Mouse (Mus musculus) hindbrain, embryonic 11.5 days (tissue): ENCODE results near the gene Brat1. TPM values are rescaled to one million over a fixed set of nuclear protein-coding genes. Genes with fewer than 3 reads are reported as not detected.

ENCODE experiments used
- ATAC-seq: fragments of 200-750 bp; cut with Nextera tagmentation; 2 replicates; pipeline ENCODE4 v1.8.0; 2017; ENCODE audit warnings: mild to moderate bottlenecking, moderate TSS enrichment, moderate library complexity; ENCODE audit not compliant: low FRiP score
- DNase-seq: peaks from one replicate; pipeline ENCODE4 v3.0.0-alpha.2; 2015; ENCODE audit warnings: low spot score
- H3K27ac ChIP-seq: fragments of 300-500 bp; sonication (generic); 2 replicates; pipeline ENCODE4 v1.5.1; 2014; ENCODE audit warnings: mild to moderate bottlenecking, low read depth, low read length
- H3K27me3 ChIP-seq: fragments of 300-500 bp; sonication (generic); 2 replicates; pipeline ENCODE4 v1.6.1; 2014; ENCODE audit warnings: mild to moderate bottlenecking, low read length, moderate library complexity, mixed read lengths; ENCODE audit not compliant: control insufficient read depth, insufficient read depth
- H3K36me3 ChIP-seq: fragments of 300-500 bp; sonication (generic); 2 replicates; pipeline ENCODE4 v1.6.1; 2014; ENCODE audit warnings: mild to moderate bottlenecking, low read length, moderate library complexity, mixed read lengths; ENCODE audit not compliant: control insufficient read depth, insufficient read depth
- H3K4me1 ChIP-seq: fragments of 300-500 bp; sonication (generic); replicated peaks from 2 replicates; pipeline ENCODE4 v1.6.1; 2014; ENCODE audit warnings: low read length, mixed read lengths; ENCODE audit not compliant: control insufficient read depth, insufficient read depth
- H3K4me2 ChIP-seq: fragments of 300-500 bp; sonication (generic); replicated peaks from 2 replicates; pipeline ENCODE4 v1.6.1; 2014; ENCODE audit warnings: mild to moderate bottlenecking, low read depth, low read length
- H3K4me3 ChIP-seq: fragments of 300-500 bp; sonication (generic); 2 replicates; pipeline ENCODE4 v1.5.1; 2014; ENCODE audit warnings: low read depth, low read length
- H3K9ac ChIP-seq: fragments of 300-500 bp; sonication (generic); 2 replicates; pipeline ENCODE4 v1.6.1; 2014; ENCODE audit warnings: low read depth, low read length
- H3K9me3 ChIP-seq: fragments of 300-500 bp; sonication (generic); 2 replicates; pipeline ENCODE4 v1.6.1; 2016; ENCODE audit warnings: low read length; ENCODE audit not compliant: control insufficient read depth
- WGBS: fragments of 180-500 bp; shearing (Covaris S2); extraction: QIAGEN DNeasy Blood & Tissue Kit; methylation state at CpG from one replicate; pipeline ENCODE4 v1.1.7; 2014; 5-methylcytosine and 5-hydroxymethylcytosine counted together
- polyA plus RNA-seq: library from polyadenylated mRNA; unstranded; fragments of >200 nt; fragmentation: Nextera tagmentation; extraction: Ambion mirVana; gene quantifications from 2 replicates; pipeline ENCODE4 v1.2.1, GENCODE M21; 2014

Gene Brat1
- polyA plus RNA-seq, 1 experiment from 2014 or later: 8.8 TPM

GRCm38 (mm10) chr5:140764921-140765613 lies 60.3 kb downstream of the Brat1 start:
- Histone ChIP-seq H3K4me2 (no peak overlapping the region), H3K4me1 (peaks cover 17% of the 10 kb centered on the region), H3K36me3 (peaks cover 4% of the 10 kb centered on the region), H3K9me3 (no peaks in the 10 kb centered on the region), H3K9ac (no peak overlapping the region), H3K27ac (0 out of 2 replicates have a peak overlapping the region, but pooled peaks have one; percentile 39), H3K4me3 (no peak overlapping the region), H3K27me3 (no peaks in the 10 kb centered on the region)
- ATAC-seq (no peak), DNase-seq (no peak)
- 76% methylated on average over 6 of the region's 6 CpGs for WGBS

DNA sequence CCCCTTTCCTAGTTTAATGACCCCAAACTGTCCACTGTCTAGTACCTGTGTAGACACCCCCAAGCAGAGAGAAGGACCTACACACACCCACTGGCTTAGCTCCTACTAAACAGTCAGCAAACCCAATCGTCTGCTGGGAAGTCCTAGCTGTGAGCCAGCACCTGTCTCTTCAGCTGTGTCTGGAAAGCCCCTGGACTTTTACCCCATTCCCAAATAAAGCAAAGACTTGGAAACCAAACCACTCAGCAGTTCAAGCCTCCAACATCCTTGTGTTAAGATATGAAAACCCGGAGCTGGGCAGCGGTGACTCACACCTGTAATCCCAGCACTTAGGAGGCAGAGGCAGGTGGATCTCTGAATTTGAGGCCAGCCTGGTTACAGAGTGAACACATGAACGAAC lies 61.8 kb downstream of the Brat1 start:
- Histone ChIP-seq H3K9ac (no peak overlapping the region), H3K4me3 (no peak overlapping the region), H3K9me3 (no peaks in the 10 kb centered on the region), H3K27ac (no peak overlapping the region), H3K4me1 (peaks cover 19% of the 10 kb centered on the region), H3K27me3 (no peaks in the 10 kb centered on the region), H3K4me2 (no peak overlapping the region), H3K36me3 (peaks cover 2% of the 10 kb centered on the region; the same call in 1 of the 2 replicates)
- 93% methylated on average over 4 of the region's 4 CpGs for WGBS
- ATAC-seq (no peak), DNase-seq (no peak)

- ATAC-seq (peak; percentile 66), DNase-seq (peak; percentile 68)
- no peaks in the 10 kb centered on the region for H3K27me3 ChIP-seq
- peaks cover 2% of the 10 kb centered on the region; the same call in 1 of the 2 replicates for H3K36me3 ChIP-seq
- 16% methylated on average over 9 of the region's 9 CpGs for WGBS
- peak overlapping the region; percentile 93 for H3K27ac ChIP-seq
- no peak overlapping the region for H3K4me2 ChIP-seq
- H3K4me1 ChIP-seq: peaks cover 19% of the 10 kb centered on the region
- peak overlapping the region; percentile 64 for H3K9ac ChIP-seq
- H3K4me3 ChIP-seq: no peak overlapping the region
- H3K9me3 ChIP-seq: no peaks in the 10 kb centered on the region
Observed at GRCm38 (mm10) chr5:140767704-140768141, 62.9 kb downstream of the Brat1 start.

DNA sequence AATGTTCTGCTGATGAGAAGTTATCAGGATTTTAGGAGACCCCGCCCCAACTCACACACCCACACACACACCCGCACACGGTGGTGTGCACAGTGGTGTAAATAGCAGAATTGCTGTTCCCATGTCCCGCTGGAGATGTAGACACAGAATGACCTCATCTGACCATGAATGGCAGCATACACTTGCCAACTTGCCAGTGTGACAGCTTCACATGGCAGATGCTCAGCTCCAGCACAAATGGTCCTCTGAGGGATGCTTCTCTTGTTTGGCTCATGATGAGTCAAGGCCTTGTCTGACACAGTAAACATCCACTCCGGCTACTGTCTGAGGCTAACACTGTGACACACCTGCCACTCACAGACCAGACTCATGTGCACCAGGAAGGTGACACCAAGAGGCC lies 63.5 kb downstream of the Brat1 start:
- no peaks in the 10 kb centered on the region for H3K9me3 ChIP-seq
- no peak overlapping the region for H3K4me2 ChIP-seq
- peaks cover 2% of the 10 kb centered on the region; the same call in 1 of the 2 replicates for H3K36me3 ChIP-seq
- H3K27ac ChIP-seq: peak overlapping the region; percentile 93
- ATAC-seq: 0 out of 2 replicates have a peak, but pooled peaks have one; percentile 38
- DNase-seq: peak; percentile 23
- H3K27me3 ChIP-seq: no peaks in the 10 kb centered on the region
- peaks cover 19% of the 10 kb centered on the region for H3K4me1 ChIP-seq
- peak overlapping the region; percentile 64 for H3K9ac ChIP-seq
- H3K4me3 ChIP-seq: no peak overlapping the region
- 83% methylated on average over 5 of the region's 5 CpGs for WGBS

Other genes starting within 250 kb of the Brat1 start
- gene Chst12, start 199.5 kb upstream of the Brat1 start, polyA plus RNA-seq: 9.7 and 10.8 TPM in 2 replicates
- not detected in 2 replicates for gene Grifin, start 139.9 kb upstream of the Brat1 start, polyA plus RNA-seq
- 34.1 and 38.8 TPM in 2 replicates for gene Lfng, start 97.7 kb upstream of the Brat1 start, polyA plus RNA-seq
- gene Ttyh3, start 56.0 kb upstream of the Brat1 start, polyA plus RNA-seq: 52.9 and 53.1 TPM in 2 replicates
- gene Iqce, start 2.6 kb upstream of the Brat1 start, polyA plus RNA-seq: 15.1 and 16.8 TPM in 2 replicates
- gene Amz1, start 19.1 kb downstream of the Brat1 start, polyA plus RNA-seq: 0.32 and 1.5 TPM in 2 replicates
- 17.2 and 32.3 TPM in 2 replicates for gene Gna12, start 125.4 kb downstream of the Brat1 start, polyA plus RNA-seq